Mouse (Mus musculus) liver, postnatal 0 days (tissue): ENCODE measurements around the gene Mageb2.
"Not testable (repeated sequence)": the region's sequence is repeated elsewhere in the genome, so short reads cannot be mapped to it uniquely, and the experiment has no call there.

Experiments used
- CTCF ChIP-seq: sonication (generic); IDR thresholded peaks from 2 replicates; pipeline ENCODE4 v1.5.1; 2016; ENCODE audit warnings: antibody characterized with exemption, low read depth
- EP300 ChIP-seq: IDR thresholded peaks from 2 replicates; pipeline ENCODE4 v1.6.1; 2016; ENCODE audit warnings: antibody characterized with exemption, low read depth, mild to moderate bottlenecking

DNA sequence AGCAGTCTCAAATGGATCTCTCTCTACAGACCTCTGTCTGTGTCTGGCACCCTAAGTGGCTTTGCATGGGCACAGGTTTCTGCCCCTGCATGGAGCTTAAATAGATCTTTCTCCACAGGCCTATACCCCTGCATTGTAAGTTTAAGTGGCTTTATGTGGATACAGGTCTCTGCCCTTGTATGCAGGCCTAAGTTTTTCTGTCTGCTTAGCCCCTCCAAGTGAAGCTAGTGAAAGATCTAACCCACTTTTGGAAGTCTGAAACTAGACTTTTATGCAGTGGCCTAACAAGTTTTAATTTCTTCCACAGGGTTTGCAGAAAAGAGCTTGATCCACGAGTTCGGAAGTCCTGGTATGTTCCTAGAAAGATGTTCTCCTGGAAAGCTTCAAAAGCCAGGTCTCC is at the start of gene Mageb2:
- not testable (repeated sequence) for TF ChIP-seq EP300, CTCF
